Mouse (Mus musculus): ENCODE data around the gene Atp11a.

The Atp11a gene

GRCm38 (mm10) chr8:12915187-12916006 lies 158.6 kb downstream of the Atp11a start:
- peak; percentile 49 for DNase-seq

- no peak for DNase-seq
Observed at GRCm38 (mm10) chr8:12916156-12916900, 159.5 kb downstream of the Atp11a start.

- no peak for DNase-seq
Observed at GRCm38 (mm10) chr8:12917029-12917428, 160.2 kb downstream of the Atp11a start.

GRCm38 (mm10) chr8:12917831-12918230 lies 161.0 kb downstream of the Atp11a start:
- DNase-seq = peak; percentile 45
